Mouse (Mus musculus): ENCODE data around the gene Fbxw7. TPM values are rescaled to one million over a fixed set of nuclear protein-coding genes. Genes with fewer than 3 reads are reported as not detected.
A peak's percentile ranks its signal among the peaks of the same experiment; 100 is the strongest.
"Not testable (repeated sequence)": the region's sequence is repeated elsewhere in the genome, so short reads cannot be mapped to it uniquely, and the experiment has no call there.

Fbxw7 gene
- total RNA-seq, 2 experiments from 2014 or later, result 156 to 160 TPM

- H3K27ac ChIP-seq, result no peak overlapping the region
- no peak for DNase-seq (ENCODE audit: low spot score in 2 of 2)
- TF ChIP-seq CTCF (conservative IDR thresholded peaks at IDR 0.05), result no peak
- H3K4me3 ChIP-seq, result no peak overlapping the region
Measured at GRCm38 (mm10) chr3:84839499-84839898, 24.4 kb downstream of the Fbxw7 start.

GRCm38 (mm10) chr3:84841271-84841670 lies 26.2 kb downstream of the Fbxw7 start:
- Histone ChIP-seq H3K4me3 (no peak overlapping the region), H3K27ac (no peak overlapping the region)
- DNase-seq (ENCODE audit: low spot score in 2 of 2), result no peak
- no peak for TF ChIP-seq CTCF (conservative IDR thresholded peaks at IDR 0.05)

- DNase-seq (ENCODE audit: low spot score in 2 of 2), result no peak
- no peak overlapping the region for H3K4me3 ChIP-seq
- no peak for TF ChIP-seq CTCF (conservative IDR thresholded peaks at IDR 0.05)
- no peak overlapping the region for H3K27ac ChIP-seq
Measured at GRCm38 (mm10) chr3:84842793-84843192, 27.7 kb downstream of the Fbxw7 start.

- DNase-seq (ENCODE audit: low spot score in 2 of 2), result peak; percentile 58 to 69
- no peak overlapping the region for H3K27ac ChIP-seq
- TF ChIP-seq CTCF (conservative IDR thresholded peaks at IDR 0.05), result peak; percentile 90
Measured at GRCm38 (mm10) chr3:84843594-84843993, 28.5 kb downstream of the Fbxw7 start.

GRCm38 (mm10) chr3:84848798-84849197 lies 33.7 kb downstream of the Fbxw7 start:
- no peak overlapping the region for H3K4me3 ChIP-seq
- TF ChIP-seq CTCF (conservative IDR thresholded peaks at IDR 0.05), result no peak
- no peak for DNase-seq (ENCODE audit: low spot score in 2 of 2)

More at GRCm38 (mm10) chr3:84843594-84843993, 28.5 kb downstream of the Fbxw7 start:
- H3K4me3 ChIP-seq, result no peak overlapping the region

GRCm38 (mm10) chr3:84850418-84850817 lies 35.4 kb downstream of the Fbxw7 start:
- H3K27ac ChIP-seq, result no peak overlapping the region
- no peak for DNase-seq (ENCODE audit: low spot score in 2 of 2)
- no peak for TF ChIP-seq CTCF (conservative IDR thresholded peaks at IDR 0.05)
- no peak overlapping the region for H3K4me3 ChIP-seq

More at GRCm38 (mm10) chr3:84848798-84849197, 33.7 kb downstream of the Fbxw7 start:
- H3K27ac ChIP-seq, result no peak overlapping the region

- Histone ChIP-seq H3K27ac (no peak overlapping the region), H3K4me3 (no peak overlapping the region)
- DNase-seq (ENCODE audit: low spot score in 2 of 2), result no peak
- TF ChIP-seq CTCF (conservative IDR thresholded peaks at IDR 0.05), result no peak
Measured at GRCm38 (mm10) chr3:84851801-84852200, 36.7 kb downstream of the Fbxw7 start.

- DNase-seq (ENCODE audit: low spot score in 2 of 2), result no peak
- Histone ChIP-seq H3K4me3 (no peak overlapping the region), H3K27ac (peak overlapping the region; percentile 51)
- no peak for TF ChIP-seq CTCF (conservative IDR thresholded peaks at IDR 0.05)
Measured at GRCm38 (mm10) chr3:84852877-84853276, 37.8 kb downstream of the Fbxw7 start.

- no peak for TF ChIP-seq CTCF (conservative IDR thresholded peaks at IDR 0.05)
- no peak for DNase-seq (ENCODE audit: low spot score in 2 of 2)
- no peak overlapping the region for H3K27ac ChIP-seq
- H3K4me3 ChIP-seq, result no peak overlapping the region
Measured at GRCm38 (mm10) chr3:84854440-84854839, 39.4 kb downstream of the Fbxw7 start.

GRCm38 (mm10) chr3:84860669-84861068 lies 45.6 kb downstream of the Fbxw7 start:
- H3K4me3 ChIP-seq, result no peak overlapping the region
- TF ChIP-seq CTCF (conservative IDR thresholded peaks at IDR 0.05), result no peak

GRCm38 (mm10) chr3:84861817-84862216 lies 46.7 kb downstream of the Fbxw7 start:
- not testable (repeated sequence) for H3K4me3 ChIP-seq; DNase-seq (ENCODE audit: low spot score in 2 of 2); H3K27ac ChIP-seq

More at GRCm38 (mm10) chr3:84860669-84861068, 45.6 kb downstream of the Fbxw7 start:
- DNase-seq (ENCODE audit: low spot score in 2 of 2), result no peak
- H3K27ac ChIP-seq, result no peak overlapping the region

GRCm38 (mm10) chr3:84865684-84866083 lies 50.6 kb downstream of the Fbxw7 start:
- no peak overlapping the region for H3K27ac ChIP-seq
- H3K4me3 ChIP-seq, result no peak overlapping the region
- DNase-seq (ENCODE audit: low spot score in 2 of 2), result no peak
- TF ChIP-seq CTCF (conservative IDR thresholded peaks at IDR 0.05), result no peak

- no peak for DNase-seq (ENCODE audit: low spot score in 2 of 2)
- Histone ChIP-seq H3K27ac (no peak overlapping the region), H3K4me3 (no peak overlapping the region)
- no peak for TF ChIP-seq CTCF (conservative IDR thresholded peaks at IDR 0.05)
Measured at GRCm38 (mm10) chr3:84866866-84867265, 51.8 kb downstream of the Fbxw7 start.

- peak in 1 of 2 experiments; percentile 36 for DNase-seq (ENCODE audit: low spot score in 2 of 2)
- TF ChIP-seq CTCF (conservative IDR thresholded peaks at IDR 0.05), result no peak
- Histone ChIP-seq H3K4me3 (no peak overlapping the region), H3K27ac (no peak overlapping the region)
Measured at GRCm38 (mm10) chr3:84867434-84867975, 52.4 kb downstream of the Fbxw7 start.
